Mouse (Mus musculus): ENCODE results near the gene Eef1e1. TPM values are rescaled to one million over a fixed set of nuclear protein-coding genes. Genes with fewer than 3 reads are reported as not detected.
"Not testable (repeated sequence)": the region's sequence is repeated elsewhere in the genome, so short reads cannot be mapped to it uniquely, and the experiment has no call there.

Gene Eef1e1
- 10 to 100 TPM; 12.9 to 15.9 TPM for total RNA-seq (2021)

GRCm38 (mm10) chr13:38658528-38659280 lies at the start of gene Eef1e1:
Eef1e1 (minus strand) TSS chr13:38659058.
- intact Hi-C loops (cut with DNase I) = loop anchor here (1.0 kb wide), 1 partner anchor 23 kb away; the partner anchor contains the start of gene Bloc1s5
- peak; percentile 95 to 96 for DNase-seq

DNA sequence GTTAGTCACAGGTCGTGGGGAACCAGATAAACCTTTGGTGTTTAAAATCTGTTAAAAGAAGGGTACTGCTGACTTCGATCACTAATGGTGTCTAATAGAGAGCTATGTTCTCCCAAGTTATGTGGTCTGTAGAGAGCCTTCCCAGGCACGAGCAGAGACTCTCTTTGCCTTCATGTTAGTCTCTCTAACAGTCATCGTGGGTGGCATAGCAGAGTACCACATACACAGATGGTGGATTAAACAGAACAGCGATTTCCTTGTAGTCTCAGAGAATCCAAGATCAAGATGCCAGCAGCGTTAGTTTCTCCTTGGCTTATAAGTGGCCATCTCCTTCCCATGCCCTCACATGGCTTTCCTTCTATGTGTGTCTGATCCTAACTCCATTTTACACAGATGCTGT lies 32.0 kb upstream of the Eef1e1 start:
- intact Hi-C loops (cut with DNase I) = loop anchor here (1.0 kb wide), 1 partner anchor 75 kb away; no protein-coding TSS in a partner anchor
- no peak for DNase-seq

GRCm38 (mm10) chr13:38690028-38690427 lies 31.2 kb upstream of the Eef1e1 start:
- peak; percentile 24 to 48 for DNase-seq
- intact Hi-C loops (cut with DNase I) = loop anchor here (1.0 kb wide), 1 partner anchor 76 kb away; no protein-coding TSS in a partner anchor

GRCm38 (mm10) chr13:38688761-38689160 lies 29.9 kb upstream of the Eef1e1 start:
- intact Hi-C loops (cut with DNase I) = loop anchor here (2.0 kb wide), 1 partner anchor 324 kb away; no protein-coding TSS in a partner anchor

GRCm38 (mm10) chr13:38672336-38672735 lies 13.5 kb upstream of the Eef1e1 start:
- no peak for DNase-seq
- intact Hi-C loops (cut with DNase I) = no loop called here

More at GRCm38 (mm10) chr13:38688761-38689160, 29.9 kb upstream of the Eef1e1 start:
- DNase-seq = no peak

DNA sequence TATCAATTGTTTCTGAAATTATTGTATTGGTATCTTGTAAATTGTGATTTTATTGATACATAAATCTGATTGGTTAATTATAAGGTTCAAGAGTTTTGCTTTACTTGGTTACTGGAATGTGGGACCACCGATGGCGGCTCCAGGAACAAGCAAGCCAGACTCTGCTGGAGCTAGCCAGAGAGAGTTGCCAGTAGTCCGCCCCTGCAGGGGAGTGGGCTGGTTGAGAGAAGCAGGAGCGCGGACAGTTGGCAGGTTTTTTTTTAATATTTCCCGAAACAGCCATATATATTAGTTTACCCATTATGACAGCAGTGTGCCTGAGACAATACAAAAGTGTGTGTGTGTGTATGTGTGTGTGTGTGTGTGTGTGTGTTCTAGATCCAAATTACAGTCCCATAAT lies 12.6 kb upstream of the Eef1e1 start:
- DNase-seq; intact Hi-C loops (cut with DNase I): not testable (repeated sequence)

DNA sequence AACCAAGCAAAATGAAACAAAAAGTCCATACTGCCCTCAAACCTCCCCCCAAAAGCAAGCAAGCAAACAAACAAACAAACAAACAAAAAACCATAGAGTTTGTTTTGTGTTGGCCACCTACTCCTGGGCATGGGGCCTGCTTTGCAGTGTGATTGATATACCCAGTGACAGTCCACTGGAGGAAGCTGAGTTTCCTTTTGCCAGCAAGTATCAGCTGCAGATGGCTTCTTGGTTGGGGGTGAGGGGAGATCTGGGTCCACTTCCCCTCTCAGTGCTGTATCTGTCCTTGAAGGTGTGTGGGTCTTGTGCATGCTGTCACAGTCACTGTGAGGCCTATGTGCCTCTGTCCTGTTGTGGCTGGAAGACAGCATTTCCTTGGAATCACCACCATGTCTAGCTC lies 11.2 kb upstream of the Eef1e1 start:
- intact Hi-C loops (cut with DNase I) = no loop called here
- no peak for DNase-seq

- intact Hi-C loops (cut with DNase I) = no loop called here
- DNase-seq = peak in 1 of 2 experiments; percentile 30
These were observed 9.7 kb upstream of the Eef1e1 start for GRCm38 (mm10) chr13:38668514-38668913.

DNA sequence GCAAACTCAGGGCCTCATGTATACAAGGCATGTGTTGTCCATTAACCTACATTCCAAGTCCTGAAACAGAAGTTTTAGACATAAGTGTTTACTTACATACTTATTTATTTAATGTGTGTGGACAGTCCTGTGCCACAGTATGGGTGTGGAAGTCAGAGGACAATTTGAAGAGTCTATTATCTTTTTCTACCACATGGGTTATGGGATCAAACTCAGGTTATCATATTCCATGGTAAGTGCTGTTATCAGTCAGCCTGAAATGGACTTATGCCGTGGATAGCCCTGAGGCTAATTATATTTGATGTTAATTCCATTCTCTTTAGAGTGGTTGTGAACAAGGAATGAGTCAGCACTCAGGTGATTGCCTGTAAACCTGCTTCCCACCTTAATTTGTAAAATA lies 5.9 kb upstream of the Eef1e1 start:
- intact Hi-C loops (cut with DNase I) = no loop called here
- no peak for DNase-seq

- DNase-seq = no peak
- intact Hi-C loops (cut with DNase I) = no loop called here
These were observed 772 bp upstream of the Eef1e1 start for GRCm38 (mm10) chr13:38659524-38660136.

DNA sequence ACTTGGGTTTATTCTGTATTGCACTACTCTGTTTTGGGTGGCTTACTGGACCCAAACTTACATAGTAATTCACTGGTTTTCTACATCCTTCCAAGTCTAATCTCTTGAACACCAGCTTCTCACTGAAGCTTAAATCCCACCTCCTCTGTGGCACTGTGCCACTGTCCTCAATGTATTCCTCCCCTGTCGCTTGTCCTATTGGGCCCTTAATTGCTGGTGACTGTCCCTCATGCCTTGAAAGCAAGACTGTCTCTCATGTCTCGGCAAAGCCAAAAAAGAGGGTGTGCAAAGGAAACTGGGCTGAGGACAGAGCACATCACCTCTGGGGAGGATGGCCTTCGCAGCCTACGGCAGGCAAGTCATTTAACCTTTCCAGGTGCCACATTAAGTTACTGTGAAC lies 993 bp downstream of the Eef1e1 start:
- intact Hi-C loops (cut with DNase I) = loop anchor here (1.0 kb wide), 1 partner anchor 23 kb away; the partner anchor contains the start of gene Bloc1s5
- DNase-seq = no peak

- DNase-seq = no peak
- intact Hi-C loops (cut with DNase I) = no loop called here
These were observed 8.6 kb downstream of the Eef1e1 start for GRCm38 (mm10) chr13:38650292-38650691.

- intact Hi-C loops (cut with DNase I) = no loop called here
- DNase-seq = peak in 1 of 2 experiments; percentile 22
These were observed 9.8 kb downstream of the Eef1e1 start for GRCm38 (mm10) chr13:38649069-38649468.

DNA sequence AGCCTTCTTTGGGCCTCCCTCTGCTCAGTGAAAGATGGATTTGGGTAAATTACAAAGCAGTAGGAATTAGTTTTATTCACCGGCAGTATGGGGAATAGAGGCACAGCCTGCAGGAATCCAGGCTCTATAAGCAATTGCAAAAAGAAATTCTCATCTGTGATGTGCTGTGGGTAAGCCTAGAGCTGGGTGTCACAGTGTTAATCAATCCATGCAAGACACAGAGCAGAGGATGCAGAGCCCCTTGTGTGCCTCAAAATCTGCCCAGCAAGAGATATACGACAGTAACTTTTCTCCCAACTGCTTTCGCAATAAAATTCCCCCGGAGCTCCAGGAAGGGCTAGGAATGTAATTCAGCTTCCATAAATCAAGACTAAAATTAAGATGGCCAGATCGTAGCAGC lies 17.4 kb downstream of the Eef1e1 start:
- no peak for DNase-seq
- intact Hi-C loops (cut with DNase I) = no loop called here

DNA sequence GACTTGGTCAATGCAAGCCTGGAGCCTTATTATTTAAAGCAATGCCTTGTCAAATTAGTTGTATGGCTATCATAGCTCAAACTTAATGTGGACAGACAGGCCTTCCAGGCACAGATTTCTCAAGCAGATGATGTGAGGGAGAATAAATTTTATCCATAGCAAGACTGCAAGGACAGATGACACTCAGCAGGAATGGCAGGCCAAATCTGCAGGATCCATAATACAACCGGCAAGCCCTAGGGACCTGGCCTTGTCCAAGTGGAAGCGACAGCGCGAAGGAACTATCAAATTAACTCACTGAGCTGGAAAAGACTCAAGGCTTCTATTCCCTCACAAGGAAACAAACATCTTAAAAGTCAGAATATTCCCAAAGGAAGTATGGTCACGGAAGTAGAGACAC lies 17.9 kb downstream of the Eef1e1 start:
- intact Hi-C loops (cut with DNase I) = no loop called here
- no peak for DNase-seq

DNA sequence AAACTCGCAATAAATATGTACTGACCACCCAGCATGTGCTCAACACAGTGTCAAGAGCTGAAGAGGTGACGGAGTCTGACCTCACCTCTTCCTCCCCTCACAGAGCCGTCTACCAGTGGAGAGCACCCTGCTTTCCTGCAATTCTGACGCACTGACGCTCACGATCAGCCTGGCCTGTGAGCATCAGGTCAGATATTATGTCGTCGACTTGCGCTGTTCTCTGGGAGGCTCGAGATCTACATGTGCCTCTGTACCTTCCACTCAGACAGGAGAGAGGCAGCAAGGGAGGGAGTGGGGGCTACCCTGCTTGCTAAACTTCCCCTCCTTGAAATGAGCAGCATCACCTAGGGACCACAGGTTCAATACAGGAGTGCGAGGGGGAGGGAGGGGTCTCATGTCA lies 20.2 kb downstream of the Eef1e1 start:
- no peak for DNase-seq
- intact Hi-C loops (cut with DNase I) = no loop called here

GRCm38 (mm10) chr13:38634800-38635269 lies 24.0 kb downstream of the Eef1e1 start, which contains the start of gene Bloc1s5:
Bloc1s5 (minus strand) TSS chr13:38635109.
- intact Hi-C loops (cut with DNase I) = loop anchor here (1.0 kb wide), 1 partner anchor 23 kb away; no protein-coding TSS in a partner anchor
- DNase-seq = peak; percentile 97 to 98

GRCm38 (mm10) chr13:38634256-38634799 lies 24.5 kb downstream of the Eef1e1 start:
- intact Hi-C loops (cut with DNase I) = no loop called here

GRCm38 (mm10) chr13:38633287-38634000 lies 25.4 kb downstream of the Eef1e1 start:
- DNase-seq = no peak
- intact Hi-C loops (cut with DNase I) = no loop called here

More at GRCm38 (mm10) chr13:38634256-38634799, 24.5 kb downstream of the Eef1e1 start:
- DNase-seq = no peak

- intact Hi-C loops (cut with DNase I) = no loop called here
- DNase-seq = no peak
These were observed 26.3 kb downstream of the Eef1e1 start for GRCm38 (mm10) chr13:38632556-38632955.

- intact Hi-C loops (cut with DNase I) = no loop called here
- DNase-seq = no peak
These were observed 32.7 kb downstream of the Eef1e1 start for GRCm38 (mm10) chr13:38626229-38626525.

All from heart, postnatal 10 days (tissue).